Mouse (Mus musculus): ENCODE data around the gene Nectin2. TPM values are rescaled to one million over a fixed set of nuclear protein-coding genes. Genes with fewer than 3 reads are reported as not detected.
"Not testable (repeated sequence)": the region's sequence is repeated elsewhere in the genome, so short reads cannot be mapped to it uniquely, and the experiment has no call there.

Nectin2 gene
- polyA plus RNA-seq (2016; fragmentation: Nextera tagmentation; extraction: Ambion mirVana): 130 and 138 TPM in 2 replicates

GRCm38 (mm10) chr7:19750217-19751069 lies at the start of gene Nectin2:
Gene Nectin2 (minus strand): TSS chr7:19750483.
- peak; percentile 95 for DNase-seq (ENCODE audit: low spot score)
- Histone ChIP-seq H3K4me3 (peak within 1 kb of the TSS; percentile 81), H3K27me3 (ENCODE audit: insufficient read depth, poor library complexity, severe bottlenecking) (no peaks in the 10 kb centered on the region), H3K4me1 (peaks cover 49% of the 10 kb centered on the region), H3K9me3 (no peaks in the 10 kb centered on the region), H3K36me3 (0 out of 2 replicates have a peak, but pooled peaks cover 2% of the 10 kb centered on the region), H3K27ac (peak within 1 kb of the TSS; percentile 93)
- WGBS: 12% methylated on average over 19 of the region's 19 CpGs

GRCm38 (mm10) chr7:19796697-19797588 lies 46.7 kb upstream of the Nectin2 start, which contains the start of gene Cblc:
Gene Cblc (minus strand): TSS chr7:19796809.
- WGBS: 3% methylated on average over 32 of the region's 32 CpGs
- peak; percentile 83 for DNase-seq (ENCODE audit: low spot score)
- H3K4me3 ChIP-seq: peak within 1 kb of the TSS; percentile 44

GRCm38 (mm10) chr7:19796254-19796653 lies 46.0 kb upstream of the Nectin2 start:
- 11% methylated on average over 18 of the region's 18 CpGs for WGBS
- no peak for DNase-seq (ENCODE audit: low spot score)
- Histone ChIP-seq H3K27ac (0 out of 2 replicates have a peak overlapping the region, but pooled peaks have one; percentile 52), H3K9me3 (no peaks in the 10 kb centered on the region), H3K4me1 (peaks cover 7% of the 10 kb centered on the region; the same call in 1 of the 2 replicates), H3K4me3 (peak overlapping the region; percentile 44), H3K27me3 (ENCODE audit: insufficient read depth, poor library complexity, severe bottlenecking) (peaks cover 43% of the 10 kb centered on the region), H3K36me3 (no peaks in the 10 kb centered on the region)

More at GRCm38 (mm10) chr7:19796697-19797588, 46.7 kb upstream of the Nectin2 start, which contains the start of gene Cblc:
- Histone ChIP-seq H3K9me3 (no peaks in the 10 kb centered on the region), H3K27ac (0 out of 2 replicates have a peak within 1 kb of the TSS, but pooled peaks have one; percentile 52), H3K27me3 (ENCODE audit: insufficient read depth, poor library complexity, severe bottlenecking) (peaks cover 43% of the 10 kb centered on the region), H3K36me3 (no peaks in the 10 kb centered on the region), H3K4me1 (peaks cover 7% of the 10 kb centered on the region; the same call in 1 of the 2 replicates)

- Histone ChIP-seq H3K36me3 (no peaks in the 10 kb centered on the region), H3K4me3 (no peak overlapping the region), H3K27me3 (ENCODE audit: insufficient read depth, poor library complexity, severe bottlenecking) (peaks cover 48% of the 10 kb centered on the region), H3K9me3 (no peaks in the 10 kb centered on the region), H3K4me1 (peaks cover 7% of the 10 kb centered on the region; the same call in 1 of the 2 replicates), H3K27ac (no peak overlapping the region)
- no peak for DNase-seq (ENCODE audit: low spot score)
- 59% methylated on average over 2 of the region's 2 CpGs for WGBS
Observed at GRCm38 (mm10) chr7:19795236-19795635, 45.0 kb upstream of the Nectin2 start.

GRCm38 (mm10) chr7:19792701-19793630 lies 42.7 kb upstream of the Nectin2 start:
- no peak for DNase-seq (ENCODE audit: low spot score)
- 82% methylated on average over 19 of the region's 19 CpGs for WGBS
- H3K4me1 ChIP-seq: peaks cover 11% of the 10 kb centered on the region
- H3K36me3 ChIP-seq: no peaks in the 10 kb centered on the region
- peaks cover 52% of the 10 kb centered on the region for H3K27me3 ChIP-seq (ENCODE audit: insufficient read depth, poor library complexity, severe bottlenecking)
- no peak overlapping the region for H3K27ac ChIP-seq
- H3K9me3 ChIP-seq: no peaks in the 10 kb centered on the region
- no peak overlapping the region for H3K4me3 ChIP-seq

- not testable (repeated sequence) for H3K9me3 ChIP-seq; DNase-seq (ENCODE audit: low spot score); H3K4me3 ChIP-seq; H3K27ac ChIP-seq; H3K36me3 ChIP-seq; H3K4me1 ChIP-seq
- 79% methylated on average over 2 of the region's 2 CpGs for WGBS
- H3K27me3 ChIP-seq (ENCODE audit: insufficient read depth, poor library complexity, severe bottlenecking): peaks cover 40% of the 10 kb centered on the region
Observed at GRCm38 (mm10) chr7:19791504-19791903, 41.2 kb upstream of the Nectin2 start.

GRCm38 (mm10) chr7:19789904-19790347 lies 39.6 kb upstream of the Nectin2 start:
- Histone ChIP-seq H3K27ac (peak overlapping the region; percentile 62), H3K27me3 (ENCODE audit: insufficient read depth, poor library complexity, severe bottlenecking) (peaks cover 26% of the 10 kb centered on the region; the same call in 1 of the 2 replicates), H3K36me3 (no peaks in the 10 kb centered on the region), H3K4me3 (peak overlapping the region; percentile 54), H3K9me3 (no peaks in the 10 kb centered on the region), H3K4me1 (peaks cover 9% of the 10 kb centered on the region)
- DNase-seq (ENCODE audit: low spot score): peak; percentile 93
- 2% methylated on average over 19 of the region's 19 CpGs for WGBS

- Histone ChIP-seq H3K9me3 (no peaks in the 10 kb centered on the region), H3K27me3 (ENCODE audit: insufficient read depth, poor library complexity, severe bottlenecking) (peaks cover 8% of the 10 kb centered on the region; the same call in 1 of the 2 replicates), H3K4me1 (peaks cover 9% of the 10 kb centered on the region), H3K36me3 (no peaks in the 10 kb centered on the region), H3K27ac (no peak overlapping the region), H3K4me3 (no peak overlapping the region)
- no peak for DNase-seq (ENCODE audit: low spot score)
- WGBS: 41% methylated on average over 12 of the region's 12 CpGs
Observed at GRCm38 (mm10) chr7:19785874-19786458, 35.7 kb upstream of the Nectin2 start.

- 20% methylated on average over 11 of the region's 11 CpGs for WGBS
- no peak for DNase-seq (ENCODE audit: low spot score)
- Histone ChIP-seq H3K36me3 (no peaks in the 10 kb centered on the region), H3K27me3 (ENCODE audit: insufficient read depth, poor library complexity, severe bottlenecking) (0 out of 2 replicates have a peak, but pooled peaks cover 4% of the 10 kb centered on the region), H3K4me1 (peaks cover 9% of the 10 kb centered on the region), H3K9me3 (no peaks in the 10 kb centered on the region), H3K27ac (no peak overlapping the region; the same call in 1 of the 2 replicates), H3K4me3 (no peak overlapping the region)
Observed at GRCm38 (mm10) chr7:19784764-19785535, 34.7 kb upstream of the Nectin2 start.

GRCm38 (mm10) chr7:19783630-19784029 lies 33.3 kb upstream of the Nectin2 start:
- 76% methylated on average over 8 of the region's 8 CpGs for WGBS
- Histone ChIP-seq H3K36me3 (no peaks in the 10 kb centered on the region), H3K27me3 (ENCODE audit: insufficient read depth, poor library complexity, severe bottlenecking) (no peaks in the 10 kb centered on the region), H3K4me3 (no peak overlapping the region), H3K27ac (no peak overlapping the region), H3K4me1 (peaks cover 5% of the 10 kb centered on the region; the same call in 1 of the 2 replicates), H3K9me3 (no peaks in the 10 kb centered on the region; the same call in 1 of the 2 replicates)
- no peak for DNase-seq (ENCODE audit: low spot score)

GRCm38 (mm10) chr7:19782645-19783044 lies 32.4 kb upstream of the Nectin2 start:
- Histone ChIP-seq H3K4me3 (no peak overlapping the region), H3K36me3 (no peaks in the 10 kb centered on the region), H3K9me3 (no peaks in the 10 kb centered on the region; the same call in 1 of the 2 replicates), H3K4me1 (peaks cover 5% of the 10 kb centered on the region; the same call in 1 of the 2 replicates), H3K27me3 (ENCODE audit: insufficient read depth, poor library complexity, severe bottlenecking) (no peaks in the 10 kb centered on the region), H3K27ac (no peak overlapping the region)
- DNase-seq (ENCODE audit: low spot score): no peak
- 85% methylated on average over 4 of the region's 4 CpGs for WGBS
